Mouse (Mus musculus) midbrain, embryonic 16.5 days (tissue): ENCODE results near the gene Gm45521. TPM values are rescaled to one million over a fixed set of nuclear protein-coding genes. Genes with fewer than 3 reads are reported as not detected.

Experiments used
- ATAC-seq: fragments of 200-750 bp; cut with Nextera tagmentation; 2 replicates; pipeline ENCODE4 v1.8.0; 2017; ENCODE audit warnings: moderate TSS enrichment
- H3K27ac ChIP-seq: fragments of 300-500 bp; sonication (generic); 2 replicates; pipeline ENCODE4 v1.5.1; 2014; ENCODE audit warnings: mild to moderate bottlenecking, low read length, mixed read lengths
- H3K27me3 ChIP-seq: fragments of 300-500 bp; sonication (generic); 2 replicates; pipeline ENCODE4 v1.6.1; 2014; ENCODE audit warnings: low read depth, low read length, mixed read lengths; ENCODE audit not compliant: control insufficient read depth, insufficient read depth
- H3K36me3 ChIP-seq: fragments of 300-500 bp; sonication (generic); 2 replicates; pipeline ENCODE4 v1.6.1; 2014; ENCODE audit warnings: mild to moderate bottlenecking, low read length, moderate library complexity, mixed read lengths; ENCODE audit not compliant: control insufficient read depth, insufficient read depth
- H3K4me1 ChIP-seq: fragments of 300-500 bp; sonication (generic); 2 replicates; pipeline ENCODE4 v1.6.1; 2014; ENCODE audit warnings: mild to moderate bottlenecking, low read length, mixed read lengths; ENCODE audit not compliant: control insufficient read depth, insufficient read depth
- H3K4me2 ChIP-seq: fragments of 300-500 bp; sonication (generic); 2 replicates; pipeline ENCODE4 v1.6.1; 2014; ENCODE audit warnings: mild to moderate bottlenecking, low read length, mixed read lengths
- H3K4me3 ChIP-seq: fragments of 300-500 bp; sonication (generic); 2 replicates; pipeline ENCODE4 v1.5.1; 2014; ENCODE audit warnings: low read depth, mild to moderate bottlenecking, low read length, moderate library complexity, mixed read lengths
- H3K9ac ChIP-seq: fragments of 300-500 bp; sonication (generic); 2 replicates; pipeline ENCODE4 v1.6.1; 2014; ENCODE audit warnings: low read depth, low read length, mixed read lengths
- H3K9me3 ChIP-seq: fragments of 300-500 bp; sonication (generic); replicated peaks from 2 replicates; pipeline ENCODE4 v1.6.1; 2014; ENCODE audit warnings: mild to moderate bottlenecking, low read length, mixed read lengths; ENCODE audit not compliant: control insufficient read depth, poor library complexity, severe bottlenecking
- WGBS: fragments of 180-500 bp; shearing (Covaris S2); extraction: QIAGEN DNeasy Blood & Tissue Kit; methylation state at CpG from one replicate; pipeline ENCODE4 v1.1.7; 2014; 5-methylcytosine and 5-hydroxymethylcytosine counted together
- polyA plus RNA-seq: library from polyadenylated mRNA; unstranded; fragments of >200 nt; fragmentation: Nextera tagmentation; extraction: Ambion mirVana; gene quantifications from 2 replicates; pipeline ENCODE4 v1.2.1, GENCODE M21; 2015

Gene Gm45521
- polyA plus RNA-seq, 1 experiment from 2014 or later = 0.48 TPM

GRCm38 (mm10) chr14:7989371-7989770, 32.3 kb downstream of the Gm45521 start:
- no peak overlapping the region for H3K4me3 ChIP-seq
- H3K4me1 ChIP-seq = no peaks in the 10 kb centered on the region
- no peaks in the 10 kb centered on the region for H3K36me3 ChIP-seq
- WGBS = 67% methylated on average over 1 of the region's 1 CpGs
- no peak overlapping the region for H3K9ac ChIP-seq
- no peaks in the 10 kb centered on the region for H3K9me3 ChIP-seq
- no peak for ATAC-seq
- H3K27me3 ChIP-seq = no peaks in the 10 kb centered on the region
- no peak overlapping the region for H3K4me2 ChIP-seq
- H3K27ac ChIP-seq = no peak overlapping the region

DNA sequence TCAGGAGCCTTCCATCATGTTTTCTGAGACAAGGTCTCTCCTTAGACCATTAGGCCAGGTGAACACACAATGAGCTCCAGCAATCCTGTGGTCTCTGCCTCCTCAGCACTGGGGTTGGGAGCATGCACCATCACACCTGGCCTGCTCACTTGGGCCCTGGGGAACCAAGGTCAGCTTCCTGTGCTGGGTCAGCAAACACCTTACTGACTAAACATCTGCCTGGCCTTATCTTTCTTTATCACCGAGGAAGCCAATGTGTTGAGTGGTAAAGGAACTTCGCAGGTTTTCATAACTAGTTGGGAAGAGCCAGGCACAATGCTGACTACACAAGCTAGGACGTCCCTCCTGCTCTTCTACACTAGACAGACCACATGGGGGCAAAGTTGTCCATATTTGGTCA, 32.9 kb downstream of the Gm45521 start:
- Histone ChIP-seq H3K9ac (no peak overlapping the region), H3K4me1 (no peaks in the 10 kb centered on the region), H3K36me3 (no peaks in the 10 kb centered on the region), H3K4me2 (no peak overlapping the region), H3K27ac (no peak overlapping the region), H3K9me3 (no peaks in the 10 kb centered on the region), H3K27me3 (no peaks in the 10 kb centered on the region), H3K4me3 (no peak overlapping the region)
- WGBS = 80% methylated on average over 3 of the region's 3 CpGs
- no peak for ATAC-seq

- no peak overlapping the region for H3K4me3 ChIP-seq
Observed at GRCm38 (mm10) chr14:7991108-7991776, 34.2 kb downstream of the Gm45521 start.

DNA sequence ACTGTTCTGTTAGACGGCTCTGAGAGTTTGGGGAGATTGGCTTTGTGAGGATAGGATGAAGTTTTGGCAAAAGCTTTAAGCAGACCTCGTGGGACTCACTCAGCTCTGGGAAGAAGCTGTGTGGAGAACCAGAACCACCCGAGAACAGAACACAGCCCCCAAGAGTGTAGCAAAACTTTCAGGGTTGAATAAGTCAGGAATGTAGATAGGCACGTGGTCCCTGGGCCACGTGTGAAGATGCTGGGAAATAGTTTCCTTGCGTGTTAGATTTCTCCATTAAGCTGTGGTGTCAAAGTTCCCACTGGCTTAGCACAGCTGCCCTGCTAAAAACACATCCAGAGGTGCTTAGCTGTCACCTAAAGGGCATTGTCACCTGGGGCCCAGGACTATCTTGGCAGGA, 35.1 kb downstream of the Gm45521 start:
- Histone ChIP-seq H3K36me3 (no peaks in the 10 kb centered on the region), H3K4me3 (no peak overlapping the region), H3K27me3 (no peaks in the 10 kb centered on the region), H3K9ac (no peak overlapping the region), H3K9me3 (no peaks in the 10 kb centered on the region), H3K4me1 (0 out of 2 replicates have a peak, but pooled peaks cover 1% of the 10 kb centered on the region), H3K27ac (no peak overlapping the region), H3K4me2 (no peak overlapping the region)
- 78% methylated on average over 6 of the region's 6 CpGs for WGBS
- ATAC-seq = no peak

More at GRCm38 (mm10) chr14:7991108-7991776, 34.2 kb downstream of the Gm45521 start:
- Histone ChIP-seq H3K9ac (no peak overlapping the region), H3K4me1 (no peaks in the 10 kb centered on the region), H3K9me3 (no peaks in the 10 kb centered on the region), H3K36me3 (no peaks in the 10 kb centered on the region), H3K27ac (no peak overlapping the region), H3K4me2 (no peak overlapping the region), H3K27me3 (no peaks in the 10 kb centered on the region)
- ATAC-seq = no peak
- 82% methylated on average over 5 of the region's 5 CpGs for WGBS

GRCm38 (mm10) chr14:7994271-7994767, 37.2 kb downstream of the Gm45521 start, which contains the start of gene Dnase1l3:
Gene Dnase1l3 (minus strand): TSS chr14:7994573.
- Histone ChIP-seq H3K27me3 (no peaks in the 10 kb centered on the region), H3K4me2 (no peak within 1 kb of the TSS), H3K27ac (no peak within 1 kb of the TSS), H3K9ac (no peak within 1 kb of the TSS), H3K9me3 (no peaks in the 10 kb centered on the region), H3K4me1 (0 out of 2 replicates have a peak, but pooled peaks cover 2% of the 10 kb centered on the region), H3K36me3 (no peaks in the 10 kb centered on the region), H3K4me3 (no peak within 1 kb of the TSS)
- 81% methylated on average over 8 of the region's 8 CpGs for WGBS
- ATAC-seq = no peak

DNA sequence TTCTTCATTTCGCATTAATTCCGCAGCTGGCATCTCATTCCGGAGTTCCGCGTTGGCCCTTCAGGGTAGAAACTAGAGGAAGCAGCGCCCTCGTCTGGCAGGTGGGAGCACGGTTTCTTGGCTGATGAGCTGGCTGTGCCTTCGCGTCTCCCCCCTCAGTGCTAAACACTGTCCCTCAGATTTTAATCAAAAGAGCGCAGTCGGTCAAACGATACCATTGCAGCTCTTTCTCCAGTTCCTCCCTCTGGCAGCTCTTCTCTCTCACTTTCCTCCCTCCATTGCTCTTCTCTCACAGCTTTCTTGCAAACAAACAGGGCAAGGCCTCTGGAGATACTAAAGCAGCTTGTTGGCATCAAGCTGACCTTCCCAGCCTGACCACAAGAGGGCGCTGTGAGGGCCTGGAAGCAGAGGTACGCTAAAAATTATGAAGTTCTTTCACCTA, 40.2 kb downstream of the Gm45521 start:
- under 1% methylated on average over 15 of the region's 15 CpGs for WGBS
- Histone ChIP-seq H3K9me3 (no peaks in the 10 kb centered on the region), H3K27ac (no peak overlapping the region), H3K4me2 (peak overlapping the region; percentile 34), H3K4me3 (no peak overlapping the region), H3K27me3 (peaks cover 9% of the 10 kb centered on the region), H3K36me3 (no peaks in the 10 kb centered on the region), H3K9ac (no peak overlapping the region), H3K4me1 (peaks cover 6% of the 10 kb centered on the region; the same call in 1 of the 2 replicates)
- peak; percentile 62; the same call in 1 of the 2 replicates for ATAC-seq

GRCm38 (mm10) chr14:7999030-7999429, 41.9 kb downstream of the Gm45521 start:
- no peak for ATAC-seq

GRCm38 (mm10) chr14:7999435-7999834, 42.3 kb downstream of the Gm45521 start:
- Histone ChIP-seq H3K27me3 (peaks cover 9% of the 10 kb centered on the region), H3K4me1 (peaks cover 14% of the 10 kb centered on the region), H3K27ac (no peak overlapping the region), H3K4me2 (no peak overlapping the region), H3K36me3 (no peaks in the 10 kb centered on the region), H3K9me3 (no peaks in the 10 kb centered on the region), H3K4me3 (no peak overlapping the region), H3K9ac (no peak overlapping the region)
- ATAC-seq = no peak
- WGBS = 86% methylated on average over 5 of the region's 5 CpGs

More at GRCm38 (mm10) chr14:7999030-7999429, 41.9 kb downstream of the Gm45521 start:
- Histone ChIP-seq H3K27me3 (peaks cover 9% of the 10 kb centered on the region), H3K4me3 (no peak overlapping the region), H3K9me3 (no peaks in the 10 kb centered on the region), H3K9ac (no peak overlapping the region), H3K4me2 (no peak overlapping the region), H3K36me3 (no peaks in the 10 kb centered on the region), H3K27ac (no peak overlapping the region), H3K4me1 (peaks cover 9% of the 10 kb centered on the region; the same call in 1 of the 2 replicates)
- WGBS = 77% methylated on average over 3 of the region's 3 CpGs

DNA sequence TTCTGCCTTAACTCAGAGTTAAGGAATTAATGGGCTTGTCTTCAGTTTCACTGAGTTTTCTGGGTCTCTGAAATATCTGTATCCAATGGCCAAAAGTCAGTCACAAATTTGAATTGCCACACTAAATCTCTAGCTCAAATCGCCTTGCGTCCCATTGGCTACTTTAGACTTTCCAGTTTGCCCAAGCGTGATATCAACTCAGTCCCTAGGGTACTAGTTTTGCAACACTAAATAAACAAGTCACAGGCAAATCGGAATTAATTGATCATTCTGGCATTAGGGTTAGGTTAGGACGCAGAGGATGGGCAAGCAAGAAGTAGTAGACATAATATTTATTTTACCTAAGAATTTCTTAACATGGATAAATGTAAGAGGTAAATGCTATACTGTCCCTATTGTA, 43.2 kb downstream of the Gm45521 start:
- Histone ChIP-seq H3K27me3 (peaks cover 9% of the 10 kb centered on the region), H3K27ac (no peak overlapping the region), H3K9ac (no peak overlapping the region), H3K4me3 (no peak overlapping the region), H3K9me3 (no peaks in the 10 kb centered on the region), H3K4me1 (peaks cover 19% of the 10 kb centered on the region), H3K36me3 (no peaks in the 10 kb centered on the region), H3K4me2 (no peak overlapping the region)
- WGBS = 88% methylated on average over 5 of the region's 5 CpGs
- no peak for ATAC-seq
